Mouse (Mus musculus) heart, embryonic 15.5 days (tissue): ENCODE results near the gene D630045J12Rik. TPM values are rescaled to one million over a fixed set of nuclear protein-coding genes. Genes with fewer than 3 reads are reported as not detected.

ENCODE experiments used
- ATAC-seq: fragments of 200-750 bp; cut with Nextera tagmentation; replicated peaks from 2 replicates; pipeline ENCODE4 v1.8.0; 2017; ENCODE audit warnings: low read depth, moderate TSS enrichment; ENCODE audit not compliant: insufficient number of reproducible peaks, insufficient read depth, low FRiP score
- H3K27ac ChIP-seq: fragments of 300-500 bp; sonication (generic); 2 replicates; pipeline ENCODE4 v1.5.1; 2015; ENCODE audit warnings: mild to moderate bottlenecking, inconsistent platforms
- H3K27me3 ChIP-seq: fragments of 300-500 bp; sonication (generic); 2 replicates; pipeline ENCODE4 v1.6.1; 2015; ENCODE audit warnings: inconsistent platforms
- H3K36me3 ChIP-seq: fragments of 300-500 bp; sonication (generic); 2 replicates; pipeline ENCODE4 v1.6.1; 2015; ENCODE audit warnings: mild to moderate bottlenecking, inconsistent platforms
- H3K4me1 ChIP-seq: fragments of 300-500 bp; sonication (generic); replicated peaks from 2 replicates; pipeline ENCODE4 v1.6.1; 2015; ENCODE audit warnings: inconsistent platforms
- H3K4me2 ChIP-seq: fragments of 300-500 bp; sonication (generic); 2 replicates; pipeline ENCODE4 v1.6.1; 2015; ENCODE audit warnings: inconsistent platforms, mild to moderate bottlenecking, moderate library complexity
- H3K4me3 ChIP-seq: fragments of 300-500 bp; sonication (generic); 2 replicates; pipeline ENCODE4 v1.5.1; 2015; ENCODE audit warnings: mild to moderate bottlenecking, inconsistent platforms
- H3K9ac ChIP-seq: fragments of 300-500 bp; sonication (generic); 2 replicates; pipeline ENCODE4 v1.6.1; 2015; ENCODE audit warnings: mild to moderate bottlenecking, inconsistent platforms
- H3K9me3 ChIP-seq: fragments of 300-500 bp; sonication (generic); replicated peaks from 2 replicates; pipeline ENCODE4 v1.6.1; 2016; ENCODE audit warnings: inconsistent platforms
- whole genome bisulfite sequencing: fragments of 180-500 bp; shearing (Covaris S2); methylation state at CpG from one replicate; pipeline ENCODE4 v1.1.7; 2015; ENCODE audit warnings: mixed read lengths; 5-methylcytosine and 5-hydroxymethylcytosine counted together
- polyA plus RNA-seq: library from polyadenylated mRNA; unstranded; fragments of >200 nt; fragmentation: Nextera tagmentation; extraction: Ambion mirVana; gene quantifications from 2 replicates; pipeline ENCODE4 v1.2.1, GENCODE M21; 2015

Gene D630045J12Rik
- polyA plus RNA-seq, 1 experiment from 2014 or later: 1.1 TPM

- no peak overlapping the region for H3K9ac ChIP-seq
- peaks cover 9% of the 10 kb centered on the region for H3K4me1 ChIP-seq
- no peaks in the 10 kb centered on the region for H3K9me3 ChIP-seq
- H3K27ac ChIP-seq: no peak overlapping the region
- H3K27me3 ChIP-seq: no peaks in the 10 kb centered on the region
- WGBS: 92% methylated on average over 8 of the region's 8 CpGs
- no peaks in the 10 kb centered on the region for H3K36me3 ChIP-seq
- no peak for ATAC-seq
- H3K4me3 ChIP-seq: no peak overlapping the region
- no peak overlapping the region for H3K4me2 ChIP-seq
These were observed 3.7 kb upstream of the D630045J12Rik start for GRCm38 (mm10) chr6:38257506-38257905.

- Histone ChIP-seq H3K4me1 (peaks cover 12% of the 10 kb centered on the region), H3K4me2 (no peak overlapping the region), H3K27ac (no peak overlapping the region), H3K27me3 (no peaks in the 10 kb centered on the region), H3K9me3 (no peaks in the 10 kb centered on the region), H3K4me3 (no peak overlapping the region), H3K9ac (no peak overlapping the region), H3K36me3 (no peaks in the 10 kb centered on the region)
- 69% methylated on average over 4 of the region's 4 CpGs for WGBS
- ATAC-seq: no peak
These were observed 3.0 kb upstream of the D630045J12Rik start for GRCm38 (mm10) chr6:38256793-38257192.

- Histone ChIP-seq H3K4me2 (no peak overlapping the region), H3K9me3 (no peaks in the 10 kb centered on the region), H3K9ac (no peak overlapping the region), H3K36me3 (no peaks in the 10 kb centered on the region), H3K27ac (no peak overlapping the region), H3K4me1 (peaks cover 12% of the 10 kb centered on the region), H3K4me3 (no peak overlapping the region), H3K27me3 (no peaks in the 10 kb centered on the region)
- no peak for ATAC-seq
- 69% methylated on average over 2 of the region's 2 CpGs for WGBS
These were observed 2.0 kb upstream of the D630045J12Rik start for GRCm38 (mm10) chr6:38255794-38256193.

GRCm38 (mm10) chr6:38252766-38253735, 758 bp downstream of the D630045J12Rik start:
- WGBS: 16% methylated on average over 19 of the region's 19 CpGs
- no peak for ATAC-seq

GRCm38 (mm10) chr6:38252139-38252538, 1.7 kb downstream of the D630045J12Rik start:
- Histone ChIP-seq H3K4me3 (no peak overlapping the region), H3K27ac (no peak overlapping the region), H3K27me3 (no peaks in the 10 kb centered on the region), H3K9ac (no peak overlapping the region), H3K9me3 (no peaks in the 10 kb centered on the region), H3K4me2 (no peak overlapping the region), H3K4me1 (peaks cover 12% of the 10 kb centered on the region), H3K36me3 (no peaks in the 10 kb centered on the region)
- no peak for ATAC-seq
- WGBS: 78% methylated on average over 10 of the region's 10 CpGs

More at GRCm38 (mm10) chr6:38252766-38253735, 758 bp downstream of the D630045J12Rik start:
- no peaks in the 10 kb centered on the region for H3K36me3 ChIP-seq
- peak overlapping the region; percentile 97 for H3K4me2 ChIP-seq
- H3K27ac ChIP-seq: peak overlapping the region; percentile 57
- H3K4me1 ChIP-seq: peaks cover 12% of the 10 kb centered on the region
- no peaks in the 10 kb centered on the region for H3K27me3 ChIP-seq
- H3K4me3 ChIP-seq: peak overlapping the region; percentile 92
- no peaks in the 10 kb centered on the region for H3K9me3 ChIP-seq
- H3K9ac ChIP-seq: peak overlapping the region; percentile 90

GRCm38 (mm10) chr6:38251464-38251863, 2.3 kb downstream of the D630045J12Rik start:
- Histone ChIP-seq H3K27ac (no peak overlapping the region), H3K27me3 (no peaks in the 10 kb centered on the region), H3K9ac (no peak overlapping the region), H3K9me3 (no peaks in the 10 kb centered on the region), H3K4me3 (no peak overlapping the region), H3K4me2 (no peak overlapping the region), H3K36me3 (no peaks in the 10 kb centered on the region), H3K4me1 (peaks cover 12% of the 10 kb centered on the region)
- 56% methylated on average over 4 of the region's 4 CpGs for WGBS
- no peak for ATAC-seq

- H3K27me3 ChIP-seq: no peaks in the 10 kb centered on the region
- no peak overlapping the region for H3K9ac ChIP-seq
- 88% methylated on average over 4 of the region's 4 CpGs for WGBS
- H3K4me2 ChIP-seq: no peak overlapping the region
- H3K9me3 ChIP-seq: no peaks in the 10 kb centered on the region
- peaks cover 10% of the 10 kb centered on the region; the same call in 1 of the 2 replicates for H3K4me1 ChIP-seq
- ATAC-seq: no peak
- no peaks in the 10 kb centered on the region for H3K36me3 ChIP-seq
- H3K27ac ChIP-seq: no peak overlapping the region
- H3K4me3 ChIP-seq: no peak overlapping the region
These were observed 6.4 kb downstream of the D630045J12Rik start for GRCm38 (mm10) chr6:38247362-38247761.

- Histone ChIP-seq H3K4me1 (peaks cover 12% of the 10 kb centered on the region; the same call in 1 of the 2 replicates), H3K9ac (no peak overlapping the region), H3K27me3 (no peaks in the 10 kb centered on the region), H3K9me3 (no peaks in the 10 kb centered on the region), H3K27ac (no peak overlapping the region), H3K4me3 (no peak overlapping the region), H3K4me2 (no peak overlapping the region), H3K36me3 (no peaks in the 10 kb centered on the region)
- no peak for ATAC-seq
- WGBS: 69% methylated on average over 3 of the region's 3 CpGs
These were observed 9.0 kb downstream of the D630045J12Rik start for GRCm38 (mm10) chr6:38244806-38245205.

GRCm38 (mm10) chr6:38244167-38244566, 9.6 kb downstream of the D630045J12Rik start:
- Histone ChIP-seq H3K27ac (no peak overlapping the region), H3K9me3 (no peaks in the 10 kb centered on the region), H3K4me3 (no peak overlapping the region), H3K27me3 (no peaks in the 10 kb centered on the region), H3K4me2 (no peak overlapping the region), H3K9ac (no peak overlapping the region), H3K4me1 (peaks cover 12% of the 10 kb centered on the region; the same call in 1 of the 2 replicates), H3K36me3 (no peaks in the 10 kb centered on the region)
- WGBS: 56% methylated on average over 3 of the region's 3 CpGs
- no peak for ATAC-seq

GRCm38 (mm10) chr6:38242833-38243232, 11.0 kb downstream of the D630045J12Rik start:
- no peaks in the 10 kb centered on the region for H3K9me3 ChIP-seq
- no peak overlapping the region for H3K9ac ChIP-seq
- ATAC-seq: no peak
- H3K4me1 ChIP-seq: peaks cover 12% of the 10 kb centered on the region; the same call in 1 of the 2 replicates
- H3K36me3 ChIP-seq: no peaks in the 10 kb centered on the region
- no peak overlapping the region for H3K4me3 ChIP-seq
- no peaks in the 10 kb centered on the region for H3K27me3 ChIP-seq
- H3K27ac ChIP-seq: no peak overlapping the region
- 68% methylated on average over 5 of the region's 5 CpGs for WGBS
- H3K4me2 ChIP-seq: no peak overlapping the region

GRCm38 (mm10) chr6:38242295-38242830, 11.4 kb downstream of the D630045J12Rik start:
- Histone ChIP-seq H3K4me3 (no peak overlapping the region), H3K9ac (no peak overlapping the region), H3K4me2 (no peak overlapping the region), H3K4me1 (peaks cover 12% of the 10 kb centered on the region; the same call in 1 of the 2 replicates), H3K27me3 (no peaks in the 10 kb centered on the region), H3K9me3 (no peaks in the 10 kb centered on the region), H3K36me3 (no peaks in the 10 kb centered on the region), H3K27ac (no peak overlapping the region)
- WGBS: 75% methylated on average over 8 of the region's 8 CpGs
- ATAC-seq: no peak
